Mouse (Mus musculus) lung, embryonic 15.5 days (tissue): Measurements from ENCODE around the gene Efhb. TPM values are rescaled to one million over a fixed set of nuclear protein-coding genes. Genes with fewer than 3 reads are reported as not detected.

ENCODE experiments used
- ATAC-seq: fragments of 200-750 bp; cut with Nextera tagmentation; 2 replicates; pipeline ENCODE4 v1.8.0; 2017; ENCODE audit warnings: moderate number of reproducible peaks, borderline replicate concordance; ENCODE audit not compliant: low FRiP score, low TSS enrichment; ENCODE audit errors: extremely low read depth
- H3K27ac ChIP-seq: fragments of 300-500 bp; sonication (generic); 2 replicates; pipeline ENCODE4 v1.5.1; 2015; ENCODE audit warnings: moderate library complexity, mild to moderate bottlenecking, inconsistent platforms
- H3K27me3 ChIP-seq: fragments of 300-500 bp; sonication (generic); 2 replicates; pipeline ENCODE4 v1.6.1; 2015; ENCODE audit warnings: inconsistent platforms
- H3K36me3 ChIP-seq: fragments of 300-500 bp; sonication (generic); 2 replicates; pipeline ENCODE4 v1.6.1; 2015; ENCODE audit warnings: inconsistent platforms
- H3K4me1 ChIP-seq: fragments of 300-500 bp; sonication (generic); 2 replicates; pipeline ENCODE4 v1.6.1; 2015; ENCODE audit warnings: inconsistent platforms
- H3K4me2 ChIP-seq: fragments of 300-500 bp; sonication (generic); 2 replicates; pipeline ENCODE4 v1.6.1; 2015; ENCODE audit warnings: inconsistent platforms, mild to moderate bottlenecking, moderate library complexity
- H3K4me3 ChIP-seq: fragments of 300-500 bp; sonication (generic); 2 replicates; pipeline ENCODE4 v1.5.1; 2015; ENCODE audit warnings: mild to moderate bottlenecking, inconsistent platforms
- H3K9ac ChIP-seq: fragments of 300-500 bp; sonication (generic); 2 replicates; pipeline ENCODE4 v1.6.1; 2015; ENCODE audit warnings: inconsistent platforms
- H3K9me3 ChIP-seq: fragments of 300-500 bp; sonication (generic); 2 replicates; pipeline ENCODE4 v1.6.1; 2016; ENCODE audit warnings: inconsistent platforms
- WGBS: fragments of 180-500 bp; shearing (Covaris S2); methylation state at CpG from one replicate; pipeline ENCODE4 v1.1.7; 2015; 5-methylcytosine and 5-hydroxymethylcytosine counted together
- polyA plus RNA-seq: library from polyadenylated mRNA; unstranded; fragments of >200 nt; fragmentation: Nextera tagmentation; extraction: Ambion mirVana; gene quantifications from 2 replicates; pipeline ENCODE4 v1.2.1, GENCODE M21; 2015

Efhb gene
- polyA plus RNA-seq, result 0.64 and 0.89 TPM in 2 replicates

DNA sequence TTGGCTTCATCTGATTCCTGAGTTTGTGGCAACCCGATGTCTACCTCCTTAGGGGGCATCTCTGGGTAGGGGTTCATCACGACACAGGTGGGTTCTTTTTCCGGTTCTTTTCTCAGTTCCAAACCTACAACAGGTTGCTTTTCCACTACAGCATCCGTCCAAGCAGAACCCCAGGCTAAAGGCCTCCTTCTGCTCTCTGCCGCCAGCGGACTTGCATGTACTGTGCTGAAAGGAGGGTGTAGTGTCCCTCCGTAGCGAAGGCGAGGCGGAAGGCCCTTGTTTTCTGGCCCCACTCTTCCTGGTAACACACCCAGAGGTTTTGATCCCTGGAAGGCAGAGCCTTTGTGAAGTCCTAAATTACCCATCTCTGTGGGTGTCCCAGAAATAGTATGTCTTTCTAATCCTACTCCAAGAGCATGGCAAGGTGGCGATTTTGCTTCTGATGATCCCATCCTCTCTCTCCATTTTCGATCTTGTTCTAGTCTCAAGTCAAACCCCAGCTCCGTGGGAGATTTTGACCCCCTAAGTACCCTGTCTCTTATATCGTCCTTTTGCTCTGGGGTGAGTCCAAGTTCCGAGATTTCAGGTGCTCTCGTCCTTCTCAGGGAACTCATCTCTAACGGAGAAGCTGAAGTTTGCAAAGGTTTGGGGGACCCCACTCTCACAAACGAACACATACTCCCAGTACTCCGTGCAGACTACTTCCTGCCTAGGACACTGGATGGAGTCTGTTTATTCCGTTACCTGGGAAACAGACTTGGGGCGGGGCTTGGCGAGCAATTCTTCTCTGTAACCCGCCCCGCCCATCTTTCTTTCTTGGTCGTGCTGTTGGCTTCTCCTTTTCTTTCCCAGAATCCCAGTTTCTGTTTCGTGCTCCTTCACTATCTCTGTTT lies at the start of gene Efhb:
Gene Efhb, minus strand, starts transcription at position 719 of the 893 bp plus-strand sequence.
- peak within 1 kb of the TSS; percentile 31 for H3K9ac ChIP-seq
- peaks cover 8% of the 10 kb centered on the region; the same call in 1 of the 2 replicates for H3K4me1 ChIP-seq
- H3K36me3 ChIP-seq, result no peaks in the 10 kb centered on the region
- H3K9me3 ChIP-seq, result no peaks in the 10 kb centered on the region
- peak; percentile 95; the same call in 1 of the 2 replicates for ATAC-seq
- peak within 1 kb of the TSS; percentile 46 for H3K4me3 ChIP-seq
- H3K27me3 ChIP-seq, result no peaks in the 10 kb centered on the region
- peak within 1 kb of the TSS; percentile 70 for H3K4me2 ChIP-seq
- no peak within 1 kb of the TSS for H3K27ac ChIP-seq
- 23% methylated on average over 26 of the region's 26 CpGs for WGBS

DNA sequence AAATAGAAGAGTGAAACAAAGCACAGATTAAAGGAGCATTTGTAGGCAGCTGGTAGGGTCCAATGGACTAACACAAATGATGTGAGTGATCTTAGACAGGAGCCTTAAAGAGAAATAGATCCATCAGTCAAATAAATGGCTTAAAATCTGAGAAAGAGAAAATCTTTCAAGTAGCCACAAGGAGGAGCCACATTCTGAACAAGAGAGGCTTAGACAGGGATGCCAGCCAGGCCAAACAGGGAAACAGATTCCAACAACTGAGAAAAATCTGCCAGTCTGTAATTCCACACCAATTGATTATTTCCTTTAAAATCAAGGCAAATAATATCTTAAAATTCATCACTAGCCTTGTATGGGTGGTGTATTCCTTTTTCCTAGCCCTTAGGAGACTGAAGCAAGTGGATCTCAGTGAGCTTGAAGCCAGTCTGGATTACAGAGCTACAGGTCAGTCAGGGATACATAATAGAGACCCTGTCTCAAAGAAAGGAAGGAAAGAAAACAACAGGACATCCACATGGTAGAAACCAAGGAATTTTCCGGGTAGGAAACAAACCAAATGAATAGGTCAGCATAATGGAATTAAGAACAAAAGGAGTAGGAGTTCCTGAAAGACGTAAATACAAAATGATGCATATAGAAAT lies 49.3 kb upstream of the Efhb start:
- Histone ChIP-seq H3K27ac (no peak overlapping the region), H3K9me3 (no peaks in the 10 kb centered on the region), H3K9ac (no peak overlapping the region), H3K4me2 (no peak overlapping the region), H3K4me3 (no peak overlapping the region), H3K4me1 (no peaks in the 10 kb centered on the region), H3K27me3 (no peaks in the 10 kb centered on the region), H3K36me3 (peaks cover 5% of the 10 kb centered on the region; the same call in 1 of the 2 replicates)
- no peak for ATAC-seq
- 87% methylated on average over 2 of the region's 2 CpGs for WGBS

DNA sequence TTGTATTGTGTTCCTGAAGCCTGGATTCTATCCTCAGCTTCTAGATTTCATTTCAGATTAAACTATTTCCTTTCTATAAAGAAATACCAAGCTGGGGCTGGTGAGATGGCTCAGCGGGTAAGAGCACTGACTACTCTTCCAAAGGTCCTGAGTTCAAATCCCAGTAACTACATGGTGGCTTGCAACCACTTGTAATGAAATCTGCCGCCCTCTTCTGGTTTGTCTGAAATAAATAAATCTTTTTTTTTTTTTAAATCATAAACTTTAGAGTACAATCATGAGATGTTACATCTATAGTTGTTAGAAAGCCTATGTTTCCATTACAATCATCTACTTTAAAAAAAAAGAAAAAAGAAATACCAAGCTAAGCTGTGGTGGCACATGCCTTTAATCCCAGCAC lies 39.8 kb upstream of the Efhb start:
- no peaks in the 10 kb centered on the region for H3K9me3 ChIP-seq
- H3K36me3 ChIP-seq, result peaks cover 65% of the 10 kb centered on the region
- H3K4me3 ChIP-seq, result no peak overlapping the region
- 92% methylated on average over 2 of the region's 2 CpGs for WGBS
- no peaks in the 10 kb centered on the region for H3K27me3 ChIP-seq
- no peaks in the 10 kb centered on the region for H3K4me1 ChIP-seq
- H3K9ac ChIP-seq, result no peak overlapping the region
- no peak overlapping the region for H3K4me2 ChIP-seq
- no peak for ATAC-seq
- no peak overlapping the region for H3K27ac ChIP-seq

DNA sequence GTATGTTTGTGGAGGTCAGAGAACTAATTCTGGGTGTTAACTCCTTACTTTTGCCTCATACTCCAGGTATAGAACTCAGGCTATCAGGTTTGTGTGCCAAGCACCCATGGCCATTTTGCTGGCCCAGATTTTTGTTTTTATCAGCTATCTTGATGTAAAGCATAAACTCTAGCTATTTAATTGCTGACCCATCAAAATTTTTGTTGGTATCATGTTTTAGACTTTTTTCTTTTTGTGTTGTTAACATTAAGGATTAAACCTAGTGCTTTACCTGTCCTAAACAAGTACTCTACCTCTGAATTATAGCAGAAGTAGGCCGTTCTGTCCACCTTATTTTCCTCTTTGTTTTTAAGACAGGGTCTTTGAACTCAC lies 25.9 kb upstream of the Efhb start:
- WGBS, result 93% methylated on average over 1 of the region's 1 CpGs
- Histone ChIP-seq H3K9ac (no peak overlapping the region), H3K9me3 (no peaks in the 10 kb centered on the region), H3K4me3 (no peak overlapping the region), H3K36me3 (peaks cover 48% of the 10 kb centered on the region), H3K4me1 (no peaks in the 10 kb centered on the region), H3K4me2 (no peak overlapping the region), H3K27ac (no peak overlapping the region), H3K27me3 (no peaks in the 10 kb centered on the region)
- no peak for ATAC-seq

DNA sequence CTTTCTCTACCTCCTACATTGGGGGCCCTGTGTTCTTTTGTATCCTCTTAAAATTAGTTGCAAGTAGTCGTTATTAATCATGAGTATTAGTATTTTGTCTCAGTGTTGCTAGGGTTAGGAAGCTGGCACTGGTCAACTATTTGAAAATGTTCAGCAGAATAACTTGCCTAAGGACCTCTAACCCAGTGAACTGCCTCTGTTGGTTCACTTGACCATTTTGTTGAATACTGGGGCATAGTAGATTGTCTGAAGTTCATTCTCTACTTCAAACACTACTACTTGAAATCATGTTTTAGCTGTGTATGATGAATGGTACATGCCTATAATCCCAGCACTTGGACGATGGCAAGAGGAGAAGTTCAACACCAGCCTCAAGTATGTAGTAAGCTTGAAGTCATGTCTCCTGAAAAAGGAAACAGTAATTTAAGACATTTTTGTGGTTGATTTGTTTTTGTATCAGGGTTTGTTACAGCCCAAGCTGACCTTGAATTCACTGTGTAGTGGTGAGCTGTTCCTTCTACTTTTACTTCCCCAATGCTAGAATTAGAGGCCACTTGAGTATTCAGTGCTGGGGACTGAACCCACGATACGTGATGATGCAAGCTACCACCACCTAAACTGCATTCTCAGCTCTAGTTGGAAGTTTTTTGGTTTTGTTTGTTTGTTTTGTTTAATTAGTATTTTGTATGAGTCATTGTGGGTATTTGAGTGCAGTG lies 25.3 kb upstream of the Efhb start:
- 91% methylated on average over 4 of the region's 4 CpGs for WGBS
- H3K9me3 ChIP-seq, result no peaks in the 10 kb centered on the region
- no peak overlapping the region for H3K4me3 ChIP-seq
- peaks cover 47% of the 10 kb centered on the region for H3K36me3 ChIP-seq
- no peak overlapping the region for H3K4me2 ChIP-seq
- no peak for ATAC-seq
- no peak overlapping the region for H3K9ac ChIP-seq
- no peaks in the 10 kb centered on the region for H3K4me1 ChIP-seq
- H3K27me3 ChIP-seq, result no peaks in the 10 kb centered on the region
- H3K27ac ChIP-seq, result no peak overlapping the region

DNA sequence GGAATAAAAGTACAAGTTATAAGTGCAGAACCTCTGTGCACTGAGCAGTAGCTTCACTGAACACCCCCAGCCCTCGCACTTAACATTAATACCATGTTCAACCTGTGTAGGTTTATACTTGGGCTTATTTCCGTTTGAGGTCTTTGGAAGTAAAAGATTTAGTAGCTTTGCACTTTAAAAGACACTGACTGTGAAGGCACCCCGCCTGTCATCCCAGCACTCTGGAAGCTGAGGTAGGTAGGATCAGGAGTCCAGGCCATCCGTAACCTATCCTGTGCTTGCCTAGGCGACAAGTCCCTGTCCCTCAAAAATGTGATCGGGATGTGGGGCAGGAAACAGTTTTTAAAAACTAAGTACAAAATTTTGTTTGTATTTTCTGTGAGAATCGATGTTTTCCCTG lies 17.3 kb upstream of the Efhb start:
- Histone ChIP-seq H3K9me3 (no peaks in the 10 kb centered on the region), H3K4me2 (peak overlapping the region; percentile 61), H3K9ac (peak overlapping the region; percentile 85), H3K27ac (no peak overlapping the region), H3K27me3 (no peaks in the 10 kb centered on the region), H3K36me3 (peaks cover 10% of the 10 kb centered on the region), H3K4me1 (peaks cover 19% of the 10 kb centered on the region), H3K4me3 (peak overlapping the region; percentile 72)
- 41% methylated on average over 7 of the region's 7 CpGs for WGBS
- ATAC-seq, result no peak

DNA sequence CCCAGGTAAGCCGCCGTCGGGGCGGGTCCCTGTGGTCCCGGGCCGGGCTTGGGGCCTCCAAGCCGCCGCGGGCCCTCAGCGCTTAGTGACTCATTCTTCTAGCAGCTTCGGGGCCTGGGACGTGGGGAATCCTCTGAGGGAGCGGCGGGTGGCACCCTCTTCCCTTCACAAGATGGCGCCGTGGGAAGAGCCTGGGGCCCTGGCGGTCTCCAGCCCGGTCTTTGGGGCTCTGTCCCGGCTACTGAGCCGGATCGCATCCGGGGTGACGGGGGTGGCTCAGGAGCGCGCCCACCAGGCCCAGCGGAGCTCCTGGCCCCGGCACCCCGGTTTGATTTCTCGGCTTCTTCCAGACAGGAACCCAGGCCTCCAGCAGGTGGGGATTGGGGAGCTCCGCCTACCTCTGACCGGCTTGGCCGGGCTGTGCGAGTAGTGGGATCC lies 16.5 kb upstream of the Efhb start:
- Histone ChIP-seq H3K4me1 (peaks cover 19% of the 10 kb centered on the region), H3K27ac (peak overlapping the region; percentile 97), H3K36me3 (peaks cover 6% of the 10 kb centered on the region), H3K4me2 (peak overlapping the region; percentile 61), H3K9me3 (no peaks in the 10 kb centered on the region), H3K9ac (peak overlapping the region; percentile 85), H3K27me3 (no peaks in the 10 kb centered on the region), H3K4me3 (peak overlapping the region; percentile 72)
- WGBS, result under 1% methylated on average over 33 of the region's 33 CpGs
- ATAC-seq, result peak; percentile 0

DNA sequence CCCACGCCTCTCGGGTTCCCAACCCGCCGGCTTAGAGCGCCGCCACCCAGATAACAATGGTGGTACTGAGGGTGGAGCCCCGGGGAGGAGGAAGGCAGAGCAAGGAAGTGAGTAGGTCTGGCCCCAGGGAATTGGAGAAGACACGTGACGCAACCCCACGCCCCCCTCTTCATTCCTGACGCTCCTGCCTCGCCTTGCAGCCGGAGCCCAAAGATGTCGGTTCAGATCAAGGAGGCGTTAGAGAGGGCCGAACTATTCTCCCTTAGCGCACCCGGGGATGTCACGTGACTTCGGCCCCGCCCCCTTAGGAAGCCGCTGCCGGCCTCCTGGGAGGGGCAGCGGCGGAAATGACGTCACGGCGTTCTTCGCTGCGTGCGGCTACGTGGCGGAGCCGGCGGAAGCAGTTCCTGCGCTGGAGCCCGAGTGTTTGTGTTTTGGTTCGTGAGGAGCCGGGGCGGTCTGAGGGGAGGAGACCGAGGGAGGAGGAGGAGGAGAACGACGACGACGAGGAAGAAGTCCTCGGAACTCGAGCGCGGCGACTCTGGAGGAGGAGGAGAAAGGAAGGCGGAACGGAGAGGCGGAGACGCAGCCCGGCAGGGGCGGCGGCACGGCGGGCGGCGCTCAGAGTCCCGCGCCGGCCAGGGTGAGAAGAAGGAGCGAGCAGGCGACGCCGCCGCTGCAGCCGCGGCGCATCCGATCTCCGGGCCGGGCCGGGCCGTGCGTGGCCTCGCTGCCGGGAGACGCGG lies 15.9 kb upstream of the Efhb start, which contains the start of gene Rab5a:
Gene Rab5a, plus strand, starts transcription at position 377 of the 746 bp plus-strand sequence.
- peaks cover under 1% of the 10 kb centered on the region; the same call in 1 of the 2 replicates for H3K36me3 ChIP-seq
- no peaks in the 10 kb centered on the region for H3K27me3 ChIP-seq
- no peaks in the 10 kb centered on the region for H3K9me3 ChIP-seq
- peak within 1 kb of the TSS; percentile 72 for H3K4me3 ChIP-seq
- H3K4me2 ChIP-seq, result peak within 1 kb of the TSS; percentile 64
- peak; percentile 98 for ATAC-seq
- H3K27ac ChIP-seq, result peak within 1 kb of the TSS; percentile 97
- peak within 1 kb of the TSS; percentile 85 for H3K9ac ChIP-seq
- WGBS, result under 1% methylated on average over 68 of the region's 82 CpGs
- H3K4me1 ChIP-seq, result peaks cover 19% of the 10 kb centered on the region

DNA sequence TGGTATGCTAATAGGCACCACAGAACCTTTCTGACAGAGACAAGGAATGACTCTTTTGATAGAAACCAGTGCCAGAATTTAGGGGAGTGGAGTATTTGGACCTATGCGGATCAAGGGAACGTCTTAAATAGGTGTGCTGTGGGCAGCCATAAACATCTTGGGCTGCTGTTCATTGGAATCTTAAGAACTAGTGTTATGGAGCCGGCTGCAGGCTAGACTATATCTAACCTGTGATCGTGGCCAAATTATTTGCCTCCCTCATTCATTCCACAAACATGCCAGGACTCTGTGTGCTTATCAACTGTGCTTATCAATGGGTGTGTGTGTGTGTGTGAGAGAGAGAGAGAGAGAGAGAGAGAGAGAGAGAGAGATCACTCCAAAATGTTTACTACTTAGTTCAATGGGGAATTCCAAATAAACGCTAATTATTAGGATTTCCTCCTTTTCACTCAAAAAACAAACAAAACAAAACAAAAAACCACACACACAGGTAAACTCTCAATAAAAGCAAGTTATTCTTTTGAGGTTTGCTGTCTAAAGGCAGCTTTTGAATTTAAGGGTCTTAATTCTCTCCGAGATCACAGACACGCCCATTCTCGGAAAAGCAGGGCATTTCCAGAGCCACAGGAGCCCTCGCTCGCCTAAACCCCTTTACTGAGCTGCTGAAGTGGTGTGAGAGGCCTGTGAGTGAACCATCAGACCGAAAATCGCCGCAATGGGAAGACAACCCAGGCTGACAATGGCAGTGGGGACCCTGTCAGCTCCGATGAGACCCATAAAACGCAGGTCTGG lies 15.1 kb upstream of the Efhb start:
- peak overlapping the region; percentile 72 for H3K4me3 ChIP-seq
- no peak for ATAC-seq
- H3K9me3 ChIP-seq, result no peaks in the 10 kb centered on the region
- H3K4me1 ChIP-seq, result peaks cover 19% of the 10 kb centered on the region
- H3K36me3 ChIP-seq, result no peaks in the 10 kb centered on the region
- H3K9ac ChIP-seq, result peak overlapping the region; percentile 76
- 5% methylated on average over 15 of the region's 15 CpGs for WGBS
- H3K4me2 ChIP-seq, result peak overlapping the region; percentile 64
- H3K27me3 ChIP-seq, result no peaks in the 10 kb centered on the region
- peak overlapping the region; percentile 97 for H3K27ac ChIP-seq

DNA sequence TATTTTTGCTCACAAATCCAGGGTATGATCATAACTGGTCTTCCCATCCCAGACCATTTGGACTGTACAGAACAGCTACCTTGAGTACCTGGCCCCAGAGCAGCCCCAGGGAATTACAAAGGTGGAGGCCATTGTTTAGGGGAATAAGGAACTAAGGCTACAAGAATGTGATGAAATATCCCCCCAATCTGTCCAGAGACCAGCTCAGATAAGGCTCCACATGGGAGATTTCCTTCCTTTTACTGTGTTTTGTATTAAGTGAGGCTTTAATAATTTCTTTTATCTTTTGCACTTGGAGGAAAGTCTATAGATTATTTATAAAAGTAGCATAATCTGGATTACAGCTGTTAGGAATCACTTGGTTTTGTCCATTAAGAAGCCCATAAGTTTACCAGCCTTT lies 5.6 kb upstream of the Efhb start:
- H3K4me1 ChIP-seq, result 0 out of 2 replicates have a peak, but pooled peaks cover 3% of the 10 kb centered on the region
- ATAC-seq, result no peak
- H3K4me3 ChIP-seq, result no peak overlapping the region
- no peak overlapping the region for H3K9ac ChIP-seq
- no peaks in the 10 kb centered on the region for H3K27me3 ChIP-seq
- H3K27ac ChIP-seq, result no peak overlapping the region
- no peaks in the 10 kb centered on the region for H3K36me3 ChIP-seq
- no peaks in the 10 kb centered on the region for H3K9me3 ChIP-seq
- H3K4me2 ChIP-seq, result no peak overlapping the region
